Mouse (Mus musculus) left cerebral cortex, adult 9 months (tissue): ENCODE measurements around the gene Tal1.

Experiments
- DNase-seq, 2 experiments: peaks; one replicate each; pipeline ENCODE4 v3.0.0; 2022; ENCODE audit warnings: low spot score in 2 of 2

Gene Tal1

GRCm38 (mm10) chr4:115056371-115056920, at the start of gene Tal1:
TSS of gene Tal1 (plus strand) at chr4:115056426.
- no peak for DNase-seq

GRCm38 (mm10) chr4:115014276-115014675, 42.0 kb upstream of the Tal1 start:
- DNase-seq: no peak

- no peak for DNase-seq
Measured at GRCm38 (mm10) chr4:115019997-115020396, 36.2 kb upstream of the Tal1 start.

- no peak for DNase-seq
Measured at GRCm38 (mm10) chr4:115035043-115035442, 21.2 kb upstream of the Tal1 start.

GRCm38 (mm10) chr4:115038242-115038641, 18.0 kb upstream of the Tal1 start:
- DNase-seq: peak in 1 of 2 experiments; percentile 60

- DNase-seq: no peak
Measured at GRCm38 (mm10) chr4:115045621-115046020, 10.6 kb upstream of the Tal1 start.

- DNase-seq: peak in 1 of 2 experiments; percentile 50
Measured at GRCm38 (mm10) chr4:115047750-115048149, 8.5 kb upstream of the Tal1 start.

- DNase-seq: no peak
Measured at GRCm38 (mm10) chr4:115048190-115048589, 8.0 kb upstream of the Tal1 start.

GRCm38 (mm10) chr4:115051245-115051644, 5.0 kb upstream of the Tal1 start:
- DNase-seq: no peak

GRCm38 (mm10) chr4:115052343-115053005, 3.8 kb upstream of the Tal1 start:
- no peak for DNase-seq

GRCm38 (mm10) chr4:115055044-115055443, 1.2 kb upstream of the Tal1 start:
- DNase-seq: no peak

GRCm38 (mm10) chr4:115055691-115056090, 535 bp upstream of the Tal1 start:
- DNase-seq: no peak

- peak in 1 of 2 experiments; percentile 51 for DNase-seq
Measured at GRCm38 (mm10) chr4:115056921-115057673, 871 bp downstream of the Tal1 start.

GRCm38 (mm10) chr4:115057674-115058316, 1.6 kb downstream of the Tal1 start:
- no peak for DNase-seq

- no peak for DNase-seq
Measured at GRCm38 (mm10) chr4:115058317-115058761, 2.1 kb downstream of the Tal1 start.

GRCm38 (mm10) chr4:115058871-115059590, 2.8 kb downstream of the Tal1 start:
- DNase-seq: no peak

GRCm38 (mm10) chr4:115059871-115060270, 3.6 kb downstream of the Tal1 start:
- DNase-seq: no peak

GRCm38 (mm10) chr4:115060753-115061152, 4.5 kb downstream of the Tal1 start:
- no peak for DNase-seq

GRCm38 (mm10) chr4:115062540-115062874, 6.3 kb downstream of the Tal1 start:
- DNase-seq: no peak

- no peak for DNase-seq
Measured at GRCm38 (mm10) chr4:115062875-115063517, 6.8 kb downstream of the Tal1 start.

- DNase-seq: no peak
Measured at GRCm38 (mm10) chr4:115063518-115064239, 7.5 kb downstream of the Tal1 start.
